Mouse (Mus musculus) spleen, postnatal 10 days (tissue): Measurements from ENCODE around the gene Cdc14a.
A peak's percentile ranks its signal among the peaks of the same experiment; 100 is the strongest.

Experiments used
- DNase-seq, 2 experiments: peaks; one replicate each; pipeline ENCODE4 v3.0.0; 2021 to 2022; ENCODE audit warnings: low spot score in 2 of 2

Cdc14a gene

DNA sequence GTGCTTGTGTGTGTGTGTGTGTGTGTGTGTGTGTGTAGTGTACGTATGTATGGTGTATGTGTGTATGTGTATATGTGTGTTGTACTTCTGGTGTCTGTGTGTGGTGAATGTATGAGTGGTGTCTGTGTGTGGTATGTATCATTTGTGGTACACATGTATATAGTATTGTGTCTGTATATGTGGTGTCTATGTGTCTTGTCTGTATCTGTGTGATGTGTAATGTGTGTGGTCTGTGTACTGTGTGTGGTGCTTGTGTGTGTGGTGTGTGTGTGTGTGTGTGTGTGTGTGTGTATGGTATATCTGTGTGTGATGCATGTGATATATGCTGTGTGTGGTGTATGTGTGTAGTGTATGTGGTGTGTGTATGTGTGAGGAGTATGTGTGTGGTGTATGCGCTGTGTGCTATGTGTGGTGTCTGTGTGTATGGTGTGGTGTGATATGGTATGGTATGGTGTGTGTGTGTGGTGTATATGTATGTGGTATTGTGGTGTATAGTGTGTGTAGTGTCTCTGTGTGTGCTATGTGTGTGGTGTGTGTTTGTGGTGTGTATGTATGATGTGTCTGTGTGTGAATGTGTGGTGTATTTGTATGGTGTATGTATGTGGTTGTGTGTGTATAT is 156.7 kb downstream of the Cdc14a start:
- no peak for DNase-seq

DNA sequence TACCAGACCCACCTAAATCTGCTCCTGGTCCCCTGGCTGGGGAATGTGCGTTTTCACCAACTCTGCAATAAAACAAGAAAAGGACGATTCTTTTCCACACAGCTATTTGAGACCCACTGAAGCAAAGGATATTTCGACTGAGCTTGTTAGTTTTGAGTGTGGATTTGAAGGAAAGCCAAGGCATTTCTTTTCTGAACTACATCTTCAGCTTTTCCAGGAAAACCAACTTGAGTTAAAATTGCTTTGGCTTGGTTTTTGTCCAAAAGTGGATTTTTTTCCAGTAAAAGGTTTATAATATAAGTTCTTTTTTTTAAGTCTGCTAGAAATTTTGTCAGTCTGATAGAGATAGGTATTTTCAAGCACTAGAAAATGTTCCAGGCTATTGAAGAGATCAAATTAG is 157.5 kb downstream of the Cdc14a start:
- DNase-seq, result no peak

DNA sequence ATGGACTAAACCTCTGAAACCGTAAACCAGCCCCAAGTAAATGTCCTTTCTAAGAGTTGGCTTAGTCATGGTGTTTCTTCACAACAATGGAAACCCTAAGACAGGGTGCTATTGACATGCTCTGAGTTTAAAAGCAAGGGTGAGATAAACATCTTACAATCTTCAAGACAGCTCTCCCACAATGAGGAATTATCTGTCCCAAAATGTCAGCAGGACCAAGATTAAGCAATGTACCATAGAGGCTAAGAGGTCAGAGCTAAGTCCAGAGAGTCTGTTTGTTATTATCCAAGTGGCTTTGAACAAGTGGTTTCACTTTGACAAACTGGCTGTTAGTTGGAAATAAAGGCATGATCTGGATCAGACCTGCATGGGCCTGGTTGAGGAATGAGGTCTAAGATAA is 159.9 kb downstream of the Cdc14a start:
- no peak for DNase-seq

DNA sequence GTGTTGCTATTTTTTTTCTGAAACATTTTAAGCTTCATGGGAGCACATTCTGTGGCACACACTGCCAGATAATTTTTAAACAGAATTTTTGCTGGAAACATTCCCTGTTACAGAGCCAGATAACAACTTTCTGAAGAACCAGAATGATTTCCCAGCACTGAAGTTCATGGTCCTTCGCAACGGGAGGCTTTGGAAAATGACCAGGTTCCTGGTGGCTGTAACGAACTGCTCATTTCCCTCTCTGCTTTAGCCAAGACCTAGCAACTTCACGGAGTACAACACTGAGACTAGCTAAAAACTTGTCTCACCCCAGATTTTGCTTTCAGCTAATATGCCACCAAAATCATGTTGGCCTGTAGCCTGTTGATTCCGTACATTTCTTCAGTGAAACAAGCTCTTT is 160.8 kb downstream of the Cdc14a start:
- DNase-seq, result no peak

DNA sequence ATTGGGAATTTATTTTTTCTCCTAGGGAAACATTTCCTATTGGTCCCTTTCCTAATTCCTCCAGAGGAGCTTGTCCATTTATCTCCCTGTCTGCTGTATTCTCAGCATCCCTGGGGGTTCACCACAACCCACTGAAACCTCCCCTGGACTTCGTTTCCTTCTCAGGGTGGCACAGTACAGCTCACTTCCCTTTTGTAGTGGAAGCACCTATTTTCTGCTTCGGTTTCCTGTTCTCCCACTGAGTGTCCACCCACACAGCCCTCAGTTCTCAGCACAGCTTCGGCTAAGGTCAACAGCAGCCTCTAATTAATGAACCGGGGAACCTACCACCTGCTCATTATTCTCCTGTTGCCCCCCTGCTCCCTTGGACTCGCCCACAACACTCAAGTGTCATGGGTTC is 167.7 kb downstream of the Cdc14a start:
- no peak for DNase-seq

DNA sequence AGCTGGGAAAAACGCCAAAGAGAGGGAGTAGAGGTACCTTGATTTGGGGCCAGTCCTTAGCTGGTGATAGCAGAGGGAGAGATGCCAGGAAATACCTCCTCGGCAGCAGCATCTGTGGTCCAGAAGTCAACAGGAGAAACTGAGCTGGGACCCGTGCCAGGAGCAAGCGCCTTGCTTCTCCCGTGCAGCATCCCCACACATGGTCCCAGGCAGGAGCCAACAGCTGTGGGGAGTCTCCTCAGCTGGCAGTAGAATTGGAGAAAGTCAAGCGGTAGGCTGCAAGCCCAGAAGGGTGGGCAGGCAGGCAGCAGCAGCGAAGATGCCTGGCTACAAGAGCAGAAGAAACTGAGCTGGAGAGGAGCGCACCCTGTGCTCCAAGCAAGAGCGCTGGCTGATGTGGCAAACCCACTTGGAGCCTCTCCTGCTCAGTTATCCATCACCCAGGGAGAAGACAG is 170.7 kb downstream of the Cdc14a start, which contains the start of gene Gpr88:
TSS of gene Gpr88 (minus strand) at position 427 of the 455 bp plus-strand sequence.
- DNase-seq, result no peak

DNA sequence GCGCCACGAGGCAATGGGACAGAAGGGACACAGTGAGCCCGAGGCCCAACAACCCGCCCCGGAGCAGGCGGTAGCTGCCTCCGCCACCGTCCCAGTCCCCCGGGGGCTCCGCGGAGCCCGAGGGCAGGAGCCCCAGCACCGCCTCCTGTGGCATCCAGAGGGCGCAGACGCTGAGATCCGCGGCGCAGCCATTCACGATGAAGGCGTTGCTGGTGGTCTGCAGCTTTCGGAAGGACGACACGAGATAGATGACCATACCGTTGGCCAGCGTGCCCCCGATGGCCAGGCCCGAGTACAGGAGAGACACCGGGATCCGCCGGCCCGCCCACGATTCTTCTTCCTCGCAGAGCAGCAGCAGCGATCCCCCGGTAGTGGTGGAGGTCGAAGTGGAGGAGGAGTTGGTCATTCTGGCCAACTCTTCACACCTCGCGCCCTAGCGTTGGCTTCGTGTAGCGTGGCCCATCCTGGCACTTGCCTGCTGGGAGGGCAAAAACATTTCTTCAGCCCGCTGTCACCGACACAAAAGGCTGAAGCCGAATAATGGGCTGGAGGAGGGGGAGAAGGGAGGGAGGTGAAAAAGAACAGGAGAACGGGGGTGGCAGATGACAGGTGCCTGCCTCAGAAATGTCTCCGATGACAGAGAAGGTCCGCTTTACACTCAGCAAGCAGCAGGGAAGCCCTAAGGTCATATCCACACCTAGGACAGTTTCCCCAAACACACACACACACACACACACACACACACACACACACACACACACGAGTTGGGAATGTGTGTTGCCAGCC is 171.4 kb downstream of the Cdc14a start:
- DNase-seq, result peak in 1 of 2 experiments; percentile 18

DNA sequence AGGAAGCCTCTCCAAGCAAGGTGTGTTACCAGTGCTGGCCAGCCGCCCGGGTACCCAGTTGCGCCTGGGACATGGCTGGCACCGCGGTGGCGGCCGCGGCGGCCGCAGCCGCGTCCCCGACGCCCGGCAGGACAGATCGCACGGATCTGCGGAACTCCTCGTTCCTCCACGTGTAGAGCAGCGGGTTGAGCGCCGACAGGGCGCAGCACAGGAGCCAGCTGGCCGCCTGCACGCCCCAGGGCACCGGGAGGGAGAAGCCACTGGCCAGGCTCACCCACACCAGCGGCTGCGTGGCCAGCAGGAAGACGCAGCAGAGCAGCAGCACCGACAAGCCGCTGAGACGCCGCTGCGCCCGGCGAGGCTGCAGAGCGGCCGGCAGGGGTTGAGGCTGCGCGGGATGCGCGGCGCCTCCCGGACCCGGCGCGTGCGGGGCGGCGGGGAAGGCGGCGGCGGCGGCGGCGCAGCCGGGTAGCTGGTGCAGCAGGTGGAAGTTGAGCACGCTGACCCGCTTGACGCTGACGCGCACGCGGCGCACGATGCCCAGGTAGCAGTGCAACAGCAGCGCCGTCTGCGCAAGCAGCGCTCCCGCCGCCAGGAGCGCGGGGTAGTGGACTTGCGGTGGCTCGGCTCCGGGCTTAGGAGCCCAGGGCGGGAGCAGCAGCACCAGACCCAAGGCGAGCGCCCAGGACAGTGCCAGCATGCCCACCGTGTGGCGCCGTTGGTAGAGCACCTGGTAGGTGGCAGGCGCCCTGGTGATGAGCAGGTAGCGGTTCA is 172.2 kb downstream of the Cdc14a start:
- no peak for DNase-seq

DNA sequence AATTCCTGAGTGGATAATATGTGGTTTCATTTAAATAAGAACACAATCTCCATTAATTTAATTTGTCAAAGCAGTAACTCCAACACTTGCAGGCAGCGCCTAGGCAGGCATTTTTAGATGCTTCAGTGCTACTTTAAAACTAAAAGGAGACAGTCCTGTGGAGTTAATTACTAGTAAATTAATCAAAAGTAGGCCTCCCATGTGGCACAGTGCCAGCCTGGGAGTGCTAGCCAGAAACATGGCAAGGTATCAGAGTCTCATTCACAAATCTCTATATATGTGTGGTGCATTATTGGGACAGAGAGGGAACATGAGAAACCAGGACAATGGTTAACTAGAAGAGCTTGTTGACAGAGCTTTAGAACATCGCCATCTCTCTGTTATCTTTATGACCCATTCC is 174.8 kb downstream of the Cdc14a start:
- DNase-seq, result no peak

DNA sequence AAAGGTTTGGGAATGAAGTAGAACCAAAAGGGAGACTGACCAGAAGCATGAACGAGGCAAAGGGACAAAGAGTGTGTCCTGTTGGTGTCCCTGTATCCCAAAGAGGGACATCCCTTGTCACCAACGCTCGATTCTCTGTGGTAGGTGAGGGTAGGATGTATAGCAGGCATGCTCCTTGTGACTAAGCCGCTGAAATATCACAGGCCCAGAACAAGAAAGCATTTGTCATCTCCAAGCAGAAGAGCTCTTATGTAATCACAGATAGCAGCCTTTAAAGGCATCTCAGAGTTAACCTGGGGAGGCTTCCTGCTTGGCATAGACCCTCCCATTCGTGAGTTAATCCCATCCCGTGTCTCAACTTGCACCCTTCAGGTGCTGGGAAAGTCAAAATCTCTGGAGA is 179.4 kb downstream of the Cdc14a start:
- DNase-seq, result no peak

DNA sequence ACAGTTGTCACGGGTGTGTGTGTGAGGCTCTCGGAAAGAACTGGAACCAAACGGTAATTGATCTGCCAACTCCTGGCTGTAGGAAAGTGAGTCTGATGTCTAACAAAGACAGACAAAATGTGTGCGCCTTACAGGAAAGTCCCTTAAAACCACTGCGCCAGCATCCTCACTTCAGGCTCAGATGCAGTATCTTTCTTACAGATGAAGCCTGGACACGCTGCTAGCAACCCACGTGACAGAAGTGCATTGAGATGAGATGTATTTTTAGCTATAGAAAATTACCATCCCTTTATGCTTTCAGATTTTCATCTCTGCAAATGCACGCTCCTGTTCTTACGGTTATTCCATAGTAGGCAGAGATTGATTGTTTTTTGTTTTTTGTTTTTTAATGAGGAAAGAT is 181.1 kb downstream of the Cdc14a start:
- DNase-seq, result no peak

DNA sequence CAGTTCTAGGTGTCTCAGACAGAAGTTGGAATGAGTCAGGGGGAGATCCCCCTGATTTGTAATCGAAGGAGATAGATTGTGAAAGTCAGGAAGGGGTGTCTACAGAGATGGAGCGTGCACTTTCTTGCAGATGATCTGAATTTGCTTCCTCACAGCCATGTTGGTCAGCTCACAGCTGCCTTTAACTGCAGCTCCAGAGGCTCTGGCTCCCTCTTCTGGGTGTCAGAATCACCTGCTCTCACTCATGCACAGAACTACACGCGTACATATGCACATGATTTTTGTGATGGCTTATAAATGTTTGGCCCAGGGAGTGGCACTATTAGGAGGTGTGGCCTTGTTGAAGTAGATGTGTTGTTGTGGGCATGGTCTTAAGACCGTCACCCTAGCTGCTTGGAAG is 186.3 kb downstream of the Cdc14a start:
- DNase-seq, result no peak

DNA sequence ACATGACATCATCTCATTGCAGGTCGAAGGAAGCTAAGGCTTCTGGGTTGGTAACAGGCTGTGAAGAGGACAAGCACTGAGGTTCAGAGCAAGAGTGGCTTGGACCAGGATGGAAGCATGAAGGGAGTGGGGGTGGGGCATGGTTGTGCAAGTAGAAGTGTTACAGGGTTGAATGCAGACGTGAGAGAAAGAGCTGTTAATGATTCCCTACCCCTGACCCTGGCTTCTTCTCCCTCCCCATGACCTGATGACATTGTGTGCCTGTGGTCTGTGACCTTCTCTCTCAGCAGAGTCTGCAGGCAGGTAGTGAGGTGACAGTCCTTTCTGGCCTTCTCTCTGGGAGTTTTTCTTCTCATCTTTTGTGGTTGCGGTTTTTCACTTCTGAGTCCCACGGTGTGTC is 187.0 kb downstream of the Cdc14a start:
- no peak for DNase-seq

DNA sequence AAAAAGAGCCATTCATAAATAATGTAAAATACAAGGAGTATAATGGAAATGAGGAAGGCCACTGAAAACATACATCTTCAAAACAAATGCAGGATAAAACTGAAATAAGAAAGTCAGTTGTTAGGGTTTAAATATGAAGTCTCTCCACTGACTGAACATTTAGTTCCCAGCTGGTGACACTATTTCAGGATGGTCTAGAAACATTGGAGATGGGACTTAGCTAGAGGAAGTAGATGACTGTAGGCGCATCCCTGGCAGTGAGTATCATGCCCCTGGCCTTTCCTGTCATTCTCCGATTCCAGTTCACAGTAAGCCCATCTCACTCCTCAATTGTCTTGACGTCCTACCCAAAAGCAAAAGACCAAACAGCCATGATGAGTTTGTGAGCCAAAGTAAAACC is 190.3 kb downstream of the Cdc14a start:
- DNase-seq, result no peak

DNA sequence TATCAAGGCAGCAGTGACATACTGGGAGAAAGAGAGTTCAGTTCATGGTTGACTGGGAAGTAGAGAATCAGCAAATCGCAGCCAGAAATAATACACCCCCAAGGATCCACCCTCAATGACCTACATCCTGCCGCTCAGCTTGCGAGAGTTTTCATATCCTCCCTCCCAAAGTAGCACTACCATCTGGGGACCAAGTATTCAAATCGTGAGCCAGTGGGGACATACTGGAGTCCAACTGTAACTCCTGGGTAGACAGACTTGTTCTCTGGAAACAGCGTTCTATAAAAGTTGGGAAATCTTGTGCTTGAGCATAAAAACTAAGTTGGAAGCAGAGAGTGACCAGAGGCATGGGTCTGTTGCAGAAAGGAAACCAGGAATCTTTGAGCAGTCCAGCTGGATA is 191.1 kb downstream of the Cdc14a start:
- no peak for DNase-seq

DNA sequence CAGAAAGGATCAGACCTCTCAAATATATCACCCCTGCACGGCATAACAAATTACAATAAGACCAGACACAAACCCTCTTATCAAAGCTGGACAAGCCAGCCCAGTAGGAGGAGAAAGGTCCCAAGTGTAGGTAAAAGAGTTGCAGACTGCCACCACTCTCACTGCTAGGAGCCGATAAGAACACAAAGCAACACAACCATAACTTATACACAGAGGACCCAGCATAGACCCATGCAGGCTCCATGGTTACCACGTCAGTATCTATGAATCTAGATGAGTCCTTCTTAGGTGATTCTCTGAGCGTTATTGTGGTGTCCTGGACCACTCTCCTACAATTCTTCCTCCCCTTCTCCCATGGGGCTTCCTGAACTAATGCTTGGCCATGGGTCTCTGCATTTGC is 194.5 kb downstream of the Cdc14a start:
- no peak for DNase-seq

DNA sequence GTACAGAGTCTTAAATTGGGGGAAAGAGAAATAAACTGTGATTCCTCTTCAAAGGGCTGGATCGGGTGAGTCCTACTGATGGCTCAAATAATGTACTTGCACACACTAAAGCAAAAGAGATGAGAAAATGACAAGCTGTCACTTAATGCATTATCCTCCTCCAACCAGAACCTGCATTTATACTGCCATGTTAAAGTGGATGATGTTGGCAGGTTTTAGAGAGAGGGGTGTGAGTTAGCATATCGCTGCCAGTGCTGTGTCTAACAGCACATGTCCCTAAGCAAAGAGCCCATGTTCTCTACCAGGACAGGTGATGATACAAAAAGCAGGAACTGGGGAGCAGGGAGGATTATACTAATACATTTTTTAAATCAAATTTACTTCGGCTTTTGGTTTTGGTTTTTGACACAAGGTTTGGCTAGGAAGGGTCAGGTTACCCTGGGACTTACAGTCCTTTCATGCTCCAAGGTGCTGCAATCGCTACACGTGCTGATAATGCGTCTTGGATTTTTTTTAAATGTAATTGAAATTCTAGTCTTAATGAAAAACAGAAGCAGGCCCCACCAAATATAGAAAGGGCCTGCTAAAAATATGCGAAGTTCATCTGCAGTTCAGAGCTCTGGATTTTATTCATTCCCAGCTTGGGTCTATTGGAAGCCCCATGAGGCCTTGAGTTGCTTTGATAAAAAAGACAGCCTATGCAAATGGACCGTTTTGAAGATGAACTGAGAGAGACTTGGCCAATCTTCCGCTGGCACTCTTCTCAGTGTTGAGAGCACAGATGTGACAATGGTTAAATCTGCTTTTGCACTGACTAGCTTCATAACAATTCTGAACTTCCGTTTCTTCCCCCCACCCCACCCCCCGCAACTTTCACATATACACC is 195.2 kb downstream of the Cdc14a start:
- no peak for DNase-seq

DNA sequence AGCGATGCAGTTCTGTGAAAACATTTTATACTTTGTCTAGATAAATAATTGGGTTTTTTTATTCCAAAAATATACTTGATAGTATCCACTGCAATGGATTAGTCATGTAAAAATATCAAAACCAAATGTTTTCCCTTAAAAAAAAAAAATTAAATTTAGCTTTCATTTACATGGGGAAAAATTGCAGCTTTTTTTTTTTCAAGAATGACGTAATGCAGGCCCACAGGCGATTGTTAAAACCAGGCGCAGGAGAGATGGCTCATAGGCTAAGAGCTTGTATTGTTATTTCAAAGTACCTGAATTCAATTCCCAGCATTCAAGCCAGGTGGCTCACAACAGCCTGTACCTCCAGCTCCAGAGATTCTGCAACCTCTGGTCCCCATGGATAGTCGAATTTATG is 196.4 kb downstream of the Cdc14a start:
- no peak for DNase-seq

DNA sequence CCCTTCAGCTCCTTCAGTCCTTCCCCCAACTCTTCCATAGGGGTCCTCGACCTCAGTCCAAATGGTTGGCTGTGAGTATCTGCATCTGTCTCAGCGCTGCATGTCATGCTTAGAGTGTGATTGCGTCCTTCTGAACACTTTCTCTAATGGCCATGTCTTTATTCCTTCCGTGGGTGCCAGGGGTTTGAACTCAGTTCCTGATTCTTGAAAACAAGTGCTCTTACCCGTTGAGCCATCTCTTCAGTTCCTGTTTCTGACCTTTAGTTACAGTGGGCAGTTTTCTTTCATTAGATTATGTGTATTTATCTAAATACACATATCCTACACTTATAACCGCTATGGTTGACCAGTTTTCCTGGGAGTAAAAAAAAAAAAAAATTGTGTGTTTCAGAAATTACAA is 196.9 kb downstream of the Cdc14a start:
- DNase-seq, result no peak
